Mouse (Mus musculus): ENCODE measurements around the gene Olfr26.
"Not testable (repeated sequence)": the region's sequence is repeated elsewhere in the genome, so short reads cannot be mapped to it uniquely, and the experiment has no call there.

Olfr26 gene

DNA sequence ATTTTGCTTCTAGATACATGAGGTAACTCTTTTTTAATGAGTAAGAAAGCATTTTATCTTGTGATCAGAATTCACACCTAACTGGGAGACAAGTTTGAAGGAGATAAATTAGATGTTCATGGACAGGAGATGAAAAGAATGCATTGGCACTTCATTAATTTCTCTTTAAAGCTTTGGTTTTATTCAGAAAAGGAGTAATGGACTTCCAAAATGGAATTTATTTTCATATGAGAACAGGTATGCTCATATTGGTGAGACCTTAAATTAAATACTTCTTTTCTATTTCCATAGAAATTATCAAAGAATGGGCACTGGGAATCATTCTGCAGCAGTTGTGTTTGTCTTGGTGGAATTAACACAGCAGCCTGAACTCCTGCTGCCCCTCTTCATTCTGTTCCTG, at the start of gene Olfr26:
Olfr26 (plus strand) TSS at position 301 of the 400 bp plus-strand sequence.
- DNase-seq (ENCODE audit: low spot score in 2 of 2): no peak

DNA sequence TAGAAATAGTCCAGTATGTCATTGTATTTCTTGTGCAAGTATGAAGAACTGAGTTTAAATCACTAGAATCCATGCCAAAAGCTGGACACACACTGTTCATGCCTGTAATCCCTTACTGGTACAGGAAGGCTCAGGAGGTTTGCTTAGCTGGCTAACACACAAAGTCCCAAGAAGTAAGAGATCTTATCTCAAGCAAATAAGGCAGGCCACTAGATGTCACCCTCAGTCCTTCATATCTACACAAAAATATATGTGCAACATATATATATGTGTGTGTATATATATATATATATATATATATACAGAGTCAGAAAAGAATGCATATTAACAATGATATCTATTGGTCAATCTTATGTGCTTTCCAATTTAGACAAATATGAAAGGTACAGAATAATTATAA, 49.2 kb upstream of the Olfr26 start:
- DNase-seq (ENCODE audit: low spot score in 2 of 2): peak; percentile 11 to 51

GRCm38 (mm10) chr9:38814314-38814713, 40.5 kb upstream of the Olfr26 start, which contains the start of gene Olfr922:
Olfr922 (plus strand) TSS chr9:38814614.
- DNase-seq (ENCODE audit: low spot score in 2 of 2): no peak

- no peak for DNase-seq (ENCODE audit: low spot score in 2 of 2)
Observed at GRCm38 (mm10) chr9:38815458-38815986, 39.3 kb upstream of the Olfr26 start.

DNA sequence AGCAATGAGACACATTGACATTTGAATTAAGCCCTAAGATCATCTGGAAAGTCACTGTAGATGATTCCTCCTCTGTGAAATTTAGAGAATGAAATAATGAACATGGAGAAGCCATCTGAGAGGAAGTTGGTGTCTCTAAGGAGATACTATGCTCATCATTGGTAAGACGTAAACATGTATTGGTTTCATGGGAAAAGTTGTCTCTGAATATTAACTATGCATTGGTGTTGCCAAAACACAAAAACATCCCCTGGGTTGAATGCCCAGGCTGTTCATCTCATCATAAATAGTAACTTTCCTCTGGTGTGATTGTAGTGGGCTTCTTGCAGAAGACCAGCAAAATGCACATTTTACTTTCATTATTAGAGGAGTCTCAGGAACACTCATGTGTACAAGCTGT, 28.6 kb upstream of the Olfr26 start, which contains the start of gene Olfr923:
Olfr923 (plus strand) TSS at position 301 of the 400 bp plus-strand sequence.
- no peak for DNase-seq (ENCODE audit: low spot score in 2 of 2)

GRCm38 (mm10) chr9:38833027-38833426, 21.8 kb upstream of the Olfr26 start:
- DNase-seq (ENCODE audit: low spot score in 2 of 2): no peak

- DNase-seq (ENCODE audit: low spot score in 2 of 2): no peak
Observed at GRCm38 (mm10) chr9:38844149-38844548, 10.7 kb upstream of the Olfr26 start, which contains the start of gene Olfr924. Olfr924 (plus strand) TSS chr9:38844449.

GRCm38 (mm10) chr9:38874880-38875279, 20.0 kb downstream of the Olfr26 start:
- DNase-seq (ENCODE audit: low spot score in 2 of 2): not testable (repeated sequence)

DNA sequence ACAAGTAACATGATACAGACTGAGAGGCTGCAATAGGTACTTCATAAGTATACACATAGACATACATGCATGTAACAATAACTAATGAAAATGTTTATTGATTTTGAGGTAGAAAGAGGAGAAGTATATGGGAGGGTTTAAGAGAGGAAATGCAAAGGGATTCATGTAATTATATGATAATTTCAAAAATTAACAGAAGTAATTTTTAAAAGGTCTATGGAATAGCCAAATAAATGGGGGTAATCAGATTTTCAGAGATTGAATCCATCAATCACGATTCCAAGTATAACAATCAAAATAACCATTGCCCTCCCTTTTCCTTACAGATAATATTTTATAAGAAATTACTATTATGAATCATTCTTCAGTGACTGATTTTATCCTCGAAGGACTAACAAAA, 22.0 kb downstream of the Olfr26 start, which contains the start of gene Olfr926:
Olfr926 (plus strand) TSS at position 301 of the 400 bp plus-strand sequence.
- no peak for DNase-seq (ENCODE audit: low spot score in 2 of 2)

Measured in right cerebral cortex, adult 2 months (tissue).